Mouse (Mus musculus): ENCODE measurements at regions not wholly inside any gene's neighbourhood (a gene's known extent, or its start where the extent isn't known, plus 50 kb on each side); places are given as distances from the start of the nearest gene placed in this dataset.
A peak's percentile ranks its signal among the peaks of the same experiment; 100 is the strongest.

DNA sequence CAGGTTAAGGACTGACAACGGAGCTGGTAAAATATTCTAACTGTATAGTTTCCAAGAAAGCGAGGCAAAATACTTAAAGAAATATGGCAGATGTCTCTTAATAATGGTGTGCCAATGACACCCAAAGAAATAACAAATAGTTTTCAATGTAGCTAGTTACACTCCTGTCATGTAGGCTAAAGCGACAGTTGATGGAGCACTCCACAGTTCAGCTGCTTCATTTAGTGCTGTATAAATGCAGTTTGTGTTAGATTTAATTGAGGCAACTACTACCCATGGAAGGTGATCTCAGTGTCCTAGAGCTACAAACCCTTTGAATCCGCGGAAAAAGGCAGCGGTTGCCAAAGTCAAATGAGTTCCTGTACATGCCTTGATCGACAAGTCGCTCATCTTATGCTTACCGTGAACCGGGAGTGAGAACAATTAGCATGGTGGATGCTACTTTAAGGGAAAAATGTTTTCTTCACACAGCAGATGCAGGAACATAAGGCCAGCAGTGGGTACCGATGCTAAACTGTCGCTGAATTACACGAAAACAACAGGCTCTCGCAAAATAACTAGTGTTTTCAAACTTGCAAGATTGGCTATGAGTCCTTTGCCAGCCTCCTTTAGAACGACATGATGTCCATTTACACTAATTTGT, 961.4 kb downstream of the Mat2b start:
- intact Hi-C loops (cut with DNase I), result no loop called here
- no peak for DNase-seq

DNA sequence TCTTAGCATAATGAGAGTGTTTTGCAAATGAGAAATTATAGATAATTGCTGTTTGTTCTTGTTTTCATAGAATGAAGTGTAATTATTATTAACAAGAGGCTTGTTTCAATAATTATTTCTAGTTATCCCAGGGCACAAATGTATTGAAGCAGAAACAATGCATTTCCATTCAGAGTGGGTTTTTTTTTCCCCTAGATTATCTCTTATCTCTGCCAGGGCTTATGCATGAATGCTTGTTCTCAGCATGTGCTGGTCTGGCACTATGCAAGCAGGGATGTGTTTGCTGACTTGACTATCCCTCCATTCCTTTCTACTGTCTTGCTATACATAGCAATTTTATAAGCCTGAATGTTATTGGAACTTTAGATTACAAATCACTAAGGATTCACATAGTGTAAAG, 971.4 kb downstream of the Mat2b start:
- intact Hi-C loops (cut with DNase I), result no loop called here
- DNase-seq, result no peak

DNA sequence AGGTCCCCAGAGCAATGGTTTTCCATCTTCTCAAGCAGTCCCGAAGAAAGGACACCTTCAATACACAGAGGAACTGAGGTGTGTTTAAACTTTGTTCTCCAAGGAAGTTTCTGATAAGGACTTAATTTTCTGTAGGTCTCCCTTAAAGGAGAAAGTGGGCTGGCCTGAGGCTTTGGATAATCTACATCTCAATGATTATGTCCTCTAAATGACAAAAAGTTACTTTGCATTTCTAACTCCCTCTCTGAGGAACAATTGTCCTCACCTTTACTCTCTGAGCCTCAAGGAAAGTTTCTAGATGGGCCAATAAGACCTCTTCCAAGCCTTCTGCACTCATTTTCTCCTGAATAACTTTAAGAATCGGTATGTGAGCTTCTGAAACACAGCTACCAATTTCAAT, 1016.5 kb downstream of the Mat2b start:
- DNase-seq, result no peak
- intact Hi-C loops (cut with DNase I), result no loop called here

DNA sequence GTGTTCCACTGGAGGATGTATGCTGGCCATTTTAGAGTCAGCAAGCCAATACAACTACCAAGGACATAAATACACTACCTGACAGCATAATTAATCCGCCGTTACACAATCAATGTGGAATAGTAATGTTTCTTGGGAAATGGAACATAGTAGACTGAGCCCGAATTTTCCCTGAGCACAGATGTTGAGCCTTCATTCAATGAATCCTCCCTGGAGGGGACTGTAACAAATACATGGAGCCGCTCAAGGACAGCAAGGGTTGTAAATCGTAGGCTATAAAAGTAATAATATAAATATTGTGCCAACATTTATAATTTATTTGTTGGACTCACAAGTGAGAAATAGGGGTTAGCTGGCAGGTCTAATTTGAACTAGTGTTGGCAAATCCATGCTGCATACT, 1041.4 kb downstream of the Mat2b start:
- DNase-seq, result no peak
- intact Hi-C loops (cut with DNase I), result no loop called here

DNA sequence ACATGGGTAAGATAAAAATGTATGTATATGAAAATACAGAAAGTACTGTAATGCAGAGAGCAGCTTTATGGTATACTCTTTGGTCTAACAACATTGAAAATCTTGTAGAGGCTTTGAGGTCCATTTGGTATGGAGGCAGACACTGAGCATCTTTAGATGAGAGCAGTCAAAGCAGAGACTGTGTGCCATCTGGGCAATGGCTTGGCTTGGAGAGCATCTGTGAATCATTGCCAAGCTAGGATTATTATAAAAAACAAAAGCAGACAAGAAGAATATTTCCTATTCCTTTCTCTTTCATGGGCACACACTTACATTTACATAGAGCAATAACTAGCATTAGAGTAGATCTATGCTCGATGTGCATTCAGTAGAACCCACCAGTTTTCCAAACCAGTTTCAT, 1075.6 kb downstream of the Mat2b start:
- intact Hi-C loops (cut with DNase I), result no loop called here
- DNase-seq, result no peak

DNA sequence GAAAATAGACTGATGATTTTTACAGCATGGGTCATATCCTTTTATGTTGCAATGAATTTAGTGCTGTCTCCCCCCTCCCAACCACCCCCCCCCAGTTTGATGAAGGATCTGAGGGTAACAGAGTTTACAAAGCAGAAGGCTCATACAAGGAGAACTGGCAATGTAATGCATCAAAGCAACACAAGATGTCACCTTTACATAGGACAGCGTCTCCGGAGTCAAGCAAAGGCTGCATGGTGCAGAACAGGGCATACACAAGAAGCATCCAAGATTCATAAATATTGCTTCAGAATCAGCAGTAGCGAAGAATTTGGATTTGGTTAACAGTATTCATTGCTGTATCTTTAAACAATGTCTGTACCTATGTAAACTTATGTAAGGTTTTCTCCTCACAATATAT, 1079.2 kb downstream of the Mat2b start:
- no peak for DNase-seq
- intact Hi-C loops (cut with DNase I), result no loop called here

DNA sequence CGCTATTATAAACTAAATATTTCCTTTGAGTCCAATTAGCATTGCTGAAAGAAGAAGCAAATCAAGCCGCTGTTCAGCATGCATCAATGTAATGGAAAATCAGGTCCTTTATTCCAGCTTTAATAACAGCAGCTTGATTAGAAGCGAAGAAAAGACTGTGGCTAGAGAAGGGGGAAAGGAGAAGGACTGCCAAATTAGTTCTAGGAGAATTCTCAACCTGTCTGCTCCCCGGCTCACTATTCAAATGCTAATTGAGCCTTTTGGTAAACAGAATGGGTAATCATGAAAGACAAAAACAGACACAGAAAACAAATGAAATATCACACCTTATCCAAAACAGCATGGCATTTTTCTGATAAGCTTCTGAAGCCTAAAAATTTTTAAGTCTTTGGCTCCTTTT, 1098.5 kb downstream of the Mat2b start:
- DNase-seq, result no peak
- intact Hi-C loops (cut with DNase I), result no loop called here

DNA sequence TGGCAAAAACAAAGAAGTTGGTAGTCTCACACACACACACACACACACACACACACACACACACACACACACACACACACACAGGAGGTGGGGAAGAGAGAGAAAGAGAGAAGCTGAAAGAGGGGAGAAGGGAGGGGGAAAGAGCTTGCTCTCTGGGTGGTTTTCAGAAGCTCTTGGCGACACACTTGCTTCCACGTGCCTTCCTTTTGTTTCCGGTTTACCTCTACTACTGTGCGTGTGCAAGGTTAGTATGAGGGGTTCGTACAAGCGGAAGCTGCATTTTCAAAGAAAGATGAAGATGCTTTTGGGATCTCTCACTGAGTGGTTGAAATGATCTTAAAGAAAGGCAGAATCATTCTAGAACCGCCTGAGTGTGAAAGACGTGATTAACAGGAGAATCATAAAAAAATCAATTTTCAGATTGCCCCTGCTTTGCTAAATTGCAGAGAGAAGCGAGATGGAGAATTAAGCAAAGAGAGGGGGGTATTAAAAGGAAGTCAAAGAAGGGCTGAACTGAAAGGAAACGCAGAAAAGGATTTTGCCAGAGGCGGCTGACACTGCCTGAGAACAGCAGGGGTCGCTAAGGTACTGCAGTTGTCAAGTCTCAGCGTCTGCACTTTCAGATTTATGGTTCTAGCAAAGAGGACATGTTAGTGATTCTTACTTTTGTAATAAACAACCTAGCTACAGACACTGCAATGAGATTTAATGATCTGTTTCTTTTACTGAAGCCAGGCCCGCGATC, 1106.2 kb downstream of the Mat2b start:
- peak; percentile 19 to 56 for DNase-seq

DNA sequence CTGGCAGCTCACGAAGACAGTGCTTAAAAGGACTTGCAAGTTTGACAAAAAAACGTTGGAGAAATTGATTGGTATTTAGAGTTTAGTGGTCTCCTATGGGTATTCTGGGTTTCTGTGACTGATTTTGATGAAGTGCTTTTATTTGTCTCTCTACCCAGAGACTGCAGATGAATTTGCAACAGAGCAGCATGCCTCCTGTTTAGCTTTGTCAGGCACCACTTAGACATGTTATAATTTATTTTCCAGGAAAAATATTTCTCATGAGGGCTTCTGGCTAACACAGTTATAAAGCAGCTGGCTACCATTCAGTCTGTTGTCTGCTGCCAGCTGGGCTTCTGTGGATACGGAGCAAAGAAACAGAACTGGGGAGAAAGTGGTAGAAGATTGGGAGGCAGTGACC, 1136.7 kb downstream of the Mat2b start:
- intact Hi-C loops (cut with DNase I), result no loop called here
- no peak for DNase-seq

More for the DNA sequence above, 1106.2 kb downstream of the Mat2b start:
- intact Hi-C loops (cut with DNase I), result loop anchor here (5.0 kb wide), 2 partner anchors 558 to 878 kb away; no protein-coding TSS in a partner anchor

DNA sequence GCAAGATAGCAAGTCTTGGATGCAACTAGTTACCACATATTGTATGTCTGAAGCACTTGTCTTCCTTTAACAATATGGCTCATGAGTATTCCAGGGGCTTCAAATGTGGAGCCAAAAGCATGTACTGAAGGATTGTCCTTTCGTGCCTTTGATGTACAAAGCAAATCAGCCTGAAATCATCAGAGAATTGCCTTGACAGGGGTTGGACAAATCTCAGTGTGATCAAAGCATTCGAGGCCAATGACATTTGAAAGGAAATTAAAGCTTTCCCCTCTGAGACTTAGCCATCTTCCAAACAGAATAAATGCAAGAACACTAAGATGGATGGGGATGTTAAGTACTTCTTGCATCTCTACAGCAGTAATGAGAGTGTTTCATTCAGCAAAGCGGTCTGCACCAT, 1144.9 kb downstream of the Mat2b start:
- no peak for DNase-seq
- intact Hi-C loops (cut with DNase I), result no loop called here

DNA sequence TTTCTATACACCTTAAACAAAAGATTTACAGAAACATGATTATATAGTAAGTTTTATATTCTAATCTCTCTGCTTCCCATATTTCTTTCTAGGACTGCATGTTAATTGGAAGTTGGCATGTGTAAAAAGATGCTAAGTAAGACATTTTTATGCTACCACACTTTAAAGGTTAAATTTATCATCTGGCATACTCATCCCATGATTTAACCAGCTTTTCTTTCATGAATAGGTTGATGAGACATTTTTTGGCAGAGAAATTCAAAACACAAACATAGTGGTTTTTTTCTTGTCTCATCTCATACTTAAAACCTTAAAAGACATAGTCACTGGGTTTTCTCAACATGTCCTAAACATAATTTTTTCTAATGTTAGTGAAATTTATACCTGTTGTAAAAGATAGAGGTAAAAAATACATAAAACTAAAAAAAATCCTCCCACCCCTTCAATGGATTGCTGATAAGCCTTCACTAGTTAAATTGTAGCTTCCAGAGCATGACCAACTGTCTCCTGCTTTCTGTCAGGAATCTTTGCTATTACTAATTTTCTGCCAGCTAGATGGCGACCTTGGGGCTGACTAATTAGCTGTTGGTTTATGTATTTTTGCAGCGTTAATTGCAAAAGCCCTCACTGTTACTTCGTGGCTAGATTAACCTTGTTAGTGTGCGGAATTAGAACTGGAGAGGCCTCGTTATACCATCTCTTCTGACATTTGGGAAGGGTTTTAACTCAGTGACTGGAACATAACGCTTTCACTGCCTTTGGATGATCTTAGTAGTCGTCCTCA, 1169.9 kb downstream of the Mat2b start:
- no peak for DNase-seq
- intact Hi-C loops (cut with DNase I), result no loop called here

DNA sequence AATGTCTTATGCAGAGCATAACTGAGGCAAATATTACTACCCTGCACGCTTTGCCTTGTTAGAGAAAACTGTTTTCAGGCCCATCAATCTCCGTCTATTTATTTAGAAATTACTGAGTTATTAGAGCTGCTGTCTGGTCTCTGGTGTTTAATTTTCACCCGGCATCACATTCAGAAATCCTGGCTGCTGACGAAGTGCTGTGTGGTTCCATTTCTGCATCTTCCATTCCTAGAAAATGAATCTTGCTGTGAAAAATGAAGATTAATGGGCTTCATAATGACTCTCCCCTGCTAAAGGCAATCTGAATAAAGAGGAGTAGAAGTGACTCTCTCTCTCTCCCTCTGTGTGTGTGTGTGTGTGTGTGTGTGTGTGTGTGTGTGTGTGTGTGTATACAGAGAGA, 1199.8 kb downstream of the Mat2b start:
- intact Hi-C loops (cut with DNase I), result no loop called here
- no peak for DNase-seq

DNA sequence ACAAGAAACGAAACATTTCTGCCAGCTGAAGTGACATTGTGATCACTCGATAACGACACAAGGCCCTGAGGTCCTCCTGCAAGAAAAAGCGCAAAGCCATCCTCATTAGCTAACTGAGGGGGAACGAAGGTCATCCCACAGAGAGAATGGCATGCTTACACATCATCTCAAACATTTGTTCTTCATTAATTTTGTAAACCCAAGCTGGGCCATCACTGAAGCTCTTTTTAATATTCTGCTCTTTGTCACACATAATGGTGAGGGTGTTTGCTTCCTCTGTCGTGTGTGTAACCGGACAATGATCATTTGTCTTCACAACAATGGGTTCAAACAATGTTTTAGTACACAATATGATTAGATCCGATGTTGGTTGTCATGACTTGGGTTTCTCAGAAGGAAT, 1217.9 kb downstream of the Mat2b start:
- no peak for DNase-seq
- intact Hi-C loops (cut with DNase I), result no loop called here

DNA sequence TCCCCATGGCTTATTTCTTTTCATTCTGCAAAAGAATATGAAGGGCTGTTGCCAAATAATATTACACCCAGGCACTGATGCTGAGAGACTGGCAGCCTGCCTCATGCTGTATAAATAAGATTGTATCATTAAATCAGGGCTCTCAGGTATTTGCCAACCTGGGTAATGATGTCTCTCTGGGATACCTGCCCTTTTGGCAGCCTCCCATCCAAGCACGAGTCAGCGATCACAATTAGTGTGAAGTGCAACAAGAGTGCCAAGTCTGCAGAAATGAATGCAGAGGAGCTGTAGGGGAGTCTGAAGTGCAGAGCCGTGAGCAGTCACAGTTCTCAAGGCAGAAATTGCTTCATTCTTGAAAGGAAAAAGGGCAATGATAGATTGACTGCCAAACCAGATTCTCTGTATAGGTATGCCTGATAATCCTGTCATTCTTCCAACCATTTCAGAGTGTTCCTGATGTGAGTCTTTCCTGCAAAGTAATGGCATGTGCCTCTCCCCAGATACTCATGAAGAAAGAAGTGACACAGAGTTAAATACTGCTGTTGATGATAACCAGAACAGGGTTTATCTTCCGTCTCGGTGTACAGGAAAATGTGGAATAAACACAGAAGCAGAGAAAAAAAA, 1241.6 kb downstream of the Mat2b start:
- no peak for DNase-seq
- intact Hi-C loops (cut with DNase I), result no loop called here

DNA sequence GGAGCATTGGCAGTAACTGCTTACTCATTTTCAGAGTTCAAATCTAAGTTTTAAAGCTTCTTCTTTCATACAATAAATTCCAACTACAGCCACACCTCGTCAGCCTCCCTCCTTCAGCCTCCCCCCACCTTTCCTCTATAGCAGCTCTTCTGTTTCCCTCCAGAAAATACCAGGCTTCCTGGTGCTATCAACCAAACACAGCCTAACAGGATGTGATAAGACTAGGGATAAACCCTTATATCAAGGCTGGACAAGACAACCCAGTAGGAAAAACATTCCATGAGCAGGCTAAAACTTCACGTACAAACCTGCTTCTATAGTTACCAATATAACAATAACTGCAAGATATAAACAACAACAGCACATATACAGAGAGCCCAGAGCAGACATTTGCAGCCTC, 1248.6 kb downstream of the Mat2b start:
- intact Hi-C loops (cut with DNase I), result no loop called here
- no peak for DNase-seq

DNA sequence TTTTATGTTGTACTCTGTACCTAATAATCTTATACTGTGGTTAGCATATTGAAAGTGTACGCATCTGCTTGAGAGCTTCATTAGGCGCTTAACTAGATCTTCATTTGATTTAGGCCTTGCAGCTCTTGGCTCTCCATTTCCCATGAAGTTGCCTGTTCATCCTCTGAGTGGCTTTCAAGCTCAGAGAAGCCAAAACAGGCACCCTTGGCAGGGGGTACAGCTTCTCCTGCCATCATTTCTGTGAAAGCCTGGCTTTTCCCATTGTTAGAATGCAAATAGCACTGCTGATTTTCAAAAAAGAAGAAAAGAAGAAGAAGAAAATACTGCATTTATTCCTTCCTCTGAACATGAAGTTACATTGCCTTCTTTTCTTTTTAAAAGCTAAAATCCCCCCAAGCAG, 1283.3 kb downstream of the Mat2b start:
- no peak for DNase-seq
- intact Hi-C loops (cut with DNase I), result no loop called here

DNA sequence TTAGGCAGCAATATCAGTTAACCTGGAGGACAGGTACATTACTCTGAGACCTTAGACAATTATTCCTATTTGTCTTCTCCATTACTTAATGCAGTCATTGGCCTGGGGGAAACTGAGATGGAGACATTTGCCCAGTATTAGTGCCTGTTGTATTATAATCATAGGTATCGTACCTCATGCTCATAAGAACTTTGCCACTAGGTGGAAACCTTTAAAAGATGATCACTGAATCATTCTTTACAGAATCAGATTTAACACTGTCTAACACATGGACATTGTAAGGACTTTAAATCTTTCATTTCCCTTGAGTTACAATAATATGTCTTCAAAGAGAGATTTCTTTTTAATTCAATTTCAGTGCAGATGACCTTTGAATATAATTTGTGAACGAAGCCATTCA, 1283.8 kb downstream of the Mat2b start:
- intact Hi-C loops (cut with DNase I), result no loop called here

DNA sequence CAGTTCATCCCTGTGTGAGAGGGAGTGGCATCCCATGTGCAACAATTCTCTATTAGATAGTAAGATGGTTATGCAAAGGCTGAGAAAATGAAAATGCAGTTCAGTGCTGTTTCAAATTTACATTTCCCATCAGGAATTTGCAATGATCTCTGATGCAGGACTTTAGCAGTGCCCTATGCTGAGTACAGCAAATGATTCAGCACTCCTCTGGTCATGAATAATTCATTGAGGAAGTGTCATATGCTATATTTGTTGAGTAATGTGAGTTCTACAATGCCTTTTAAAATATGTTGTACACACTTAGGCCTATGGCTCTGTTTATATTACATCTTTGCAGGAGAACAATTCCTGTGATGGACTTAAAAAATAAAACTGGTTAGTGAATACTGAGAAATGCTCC, 1330.2 kb downstream of the Mat2b start:
- DNase-seq, result no peak
- intact Hi-C loops (cut with DNase I), result no loop called here

More for the DNA sequence above, 1283.8 kb downstream of the Mat2b start:
- no peak for DNase-seq

DNA sequence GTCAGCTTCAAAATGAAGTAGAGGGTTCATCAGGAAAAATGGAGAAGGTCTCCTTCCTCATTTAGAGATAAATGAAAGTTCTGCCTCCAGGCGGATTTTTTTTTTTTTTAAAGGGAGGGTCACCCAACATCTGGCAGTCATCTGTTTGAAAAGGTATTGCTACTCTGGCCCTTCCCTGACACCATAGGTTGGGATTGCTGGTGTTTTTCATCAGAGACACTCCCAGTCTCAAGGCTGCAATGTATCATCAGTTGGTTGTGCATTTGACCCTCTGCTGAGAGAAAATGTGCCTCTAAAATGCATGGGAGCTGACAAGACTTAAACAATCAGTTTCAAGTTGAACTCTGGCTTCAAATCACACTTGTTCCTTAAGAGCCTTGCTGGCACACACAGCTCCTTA, 1344.4 kb downstream of the Mat2b start:
- intact Hi-C loops (cut with DNase I), result no loop called here
- no peak for DNase-seq
